Mouse (Mus musculus): ENCODE data around the gene Cdk5r2.
"Not testable (repeated sequence)": the region's sequence is repeated elsewhere in the genome, so short reads cannot be mapped to it uniquely, and the experiment has no call there.

Gene Cdk5r2

DNA sequence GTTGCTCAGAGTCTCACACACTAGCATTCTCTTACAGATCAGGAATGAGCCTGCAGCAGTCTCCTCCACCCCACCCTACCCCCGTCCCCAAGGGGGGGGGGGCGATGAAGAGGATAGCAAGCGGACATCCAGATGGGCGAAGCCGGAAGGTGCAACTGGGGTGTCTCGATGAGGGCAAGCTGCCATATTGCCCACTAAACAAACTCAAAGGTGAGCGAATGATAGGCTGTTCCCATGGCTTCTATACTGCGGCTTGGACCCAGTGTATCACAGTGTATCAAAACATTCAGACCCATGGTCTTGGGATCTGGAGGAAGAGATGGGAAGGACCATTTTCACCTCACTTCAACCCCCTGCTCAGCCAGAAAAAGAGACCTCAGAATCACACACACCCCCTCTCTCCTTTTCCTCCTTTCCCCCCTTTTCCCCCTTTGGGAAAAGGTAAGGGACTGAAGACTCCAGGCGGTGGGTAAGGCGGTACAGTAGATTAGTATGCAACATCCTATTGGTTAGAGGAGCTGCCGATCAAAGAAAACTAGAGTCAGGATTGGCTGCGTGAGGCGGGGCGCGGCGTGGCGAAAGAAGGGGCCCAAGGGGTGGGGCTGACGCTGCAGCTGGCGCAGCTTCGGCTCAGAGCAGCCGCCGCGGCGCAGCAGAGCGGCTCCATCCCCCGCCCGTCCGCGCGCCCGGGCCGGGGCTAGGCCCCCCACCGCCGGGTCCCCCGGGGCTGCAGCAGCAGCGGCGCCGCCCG lies at the start of gene Cdk5r2:
Gene Cdk5r2, plus strand, starts transcription at position 629 of the 751 bp plus-strand sequence.
- DNase-seq (ENCODE audit: extremely low read depth, insufficient read length, low spot score), result no peak

DNA sequence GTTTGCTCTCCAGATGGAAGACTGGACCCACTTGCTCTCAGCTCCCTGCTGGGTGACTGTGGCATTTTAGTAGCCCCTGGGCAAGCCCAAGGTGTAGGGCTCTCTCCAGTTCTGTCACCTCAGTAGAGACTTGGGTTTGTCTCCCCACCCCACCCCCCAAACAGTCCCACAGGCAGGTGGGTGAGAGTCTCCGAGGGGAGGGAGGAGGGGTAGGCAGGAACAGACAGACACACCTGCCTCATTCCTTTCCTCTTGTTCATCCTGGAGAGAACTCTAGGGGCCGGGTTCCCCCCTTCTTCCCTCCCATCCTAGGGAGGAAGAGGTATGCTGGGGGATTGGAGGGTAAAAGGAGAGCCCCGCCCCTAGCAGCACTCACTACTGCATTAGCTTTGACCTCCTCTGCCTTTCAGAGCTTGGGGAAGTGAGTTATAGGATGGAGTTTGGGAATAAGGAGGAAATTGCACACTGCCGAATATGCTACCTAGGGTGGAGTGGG lies 49.3 kb upstream of the Cdk5r2 start:
- DNase-seq (ENCODE audit: extremely low read depth, insufficient read length, low spot score), result no peak

DNA sequence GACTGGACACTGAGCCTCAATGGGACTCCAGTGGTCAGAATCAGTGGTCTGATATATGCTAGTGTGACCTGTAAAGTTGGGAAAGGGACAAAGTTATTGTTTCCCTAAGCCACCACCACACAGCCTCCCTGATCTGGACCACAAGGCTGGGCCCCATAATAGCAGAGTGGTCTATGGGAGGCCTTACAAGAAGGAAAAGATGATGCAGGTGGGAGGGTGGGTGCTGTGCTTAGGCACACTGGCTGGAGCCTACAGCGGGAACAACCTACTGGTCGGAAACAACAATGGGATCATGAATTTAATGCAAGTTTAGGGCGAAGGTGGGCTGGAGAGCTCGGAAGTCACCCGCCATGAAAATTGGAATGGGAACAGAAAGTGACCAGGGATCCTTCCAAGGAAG lies 48.9 kb upstream of the Cdk5r2 start:
- no peak for DNase-seq (ENCODE audit: extremely low read depth, insufficient read length, low spot score)

DNA sequence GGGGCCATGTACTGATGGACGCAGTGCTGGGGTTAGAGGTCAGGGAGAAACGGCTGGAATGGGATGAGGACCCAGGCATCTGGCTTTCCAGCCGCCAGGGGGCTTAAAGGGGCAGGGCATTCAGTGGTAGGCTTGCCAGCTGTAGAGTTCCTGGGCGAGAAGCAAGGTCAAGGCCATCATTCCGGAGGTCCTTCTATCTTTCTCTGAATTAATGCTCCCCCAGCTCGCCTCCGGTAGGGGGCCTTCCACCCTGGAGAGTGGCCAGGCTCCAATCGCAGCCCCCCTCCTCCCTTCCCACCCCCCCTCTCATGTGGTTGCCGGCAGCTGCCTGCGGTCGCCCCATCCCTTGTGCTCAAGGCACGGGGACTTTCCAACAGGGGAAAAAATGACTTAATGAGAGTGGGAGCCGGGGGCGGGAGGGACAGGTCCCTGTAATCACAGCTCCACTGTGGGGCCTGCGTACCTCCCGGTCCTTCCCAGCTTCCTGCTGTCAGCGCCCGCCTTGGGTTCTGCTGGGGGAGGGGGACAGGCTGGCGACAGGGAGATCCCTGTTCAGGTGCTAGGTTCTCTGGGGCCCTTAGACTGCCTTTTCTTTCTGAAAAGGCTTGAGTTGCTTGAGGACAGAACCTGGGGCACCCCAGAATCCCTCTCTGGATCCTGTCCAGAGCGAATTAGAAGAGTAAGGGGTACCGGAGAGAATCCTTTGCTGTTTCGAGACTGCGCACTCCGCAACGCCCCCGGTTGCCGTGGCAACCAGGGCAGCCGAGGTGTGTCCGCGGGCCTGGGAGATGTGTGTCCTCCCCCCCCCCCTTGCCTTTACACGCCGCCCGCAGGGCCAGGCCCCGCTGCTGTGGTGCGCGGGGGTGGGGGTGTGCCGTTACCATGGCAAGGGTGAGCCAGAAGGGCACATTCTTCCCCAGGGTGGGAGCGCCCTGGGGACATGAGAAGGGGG lies 48.1 kb upstream of the Cdk5r2 start:
- no peak for DNase-seq (ENCODE audit: extremely low read depth, insufficient read length, low spot score)

DNA sequence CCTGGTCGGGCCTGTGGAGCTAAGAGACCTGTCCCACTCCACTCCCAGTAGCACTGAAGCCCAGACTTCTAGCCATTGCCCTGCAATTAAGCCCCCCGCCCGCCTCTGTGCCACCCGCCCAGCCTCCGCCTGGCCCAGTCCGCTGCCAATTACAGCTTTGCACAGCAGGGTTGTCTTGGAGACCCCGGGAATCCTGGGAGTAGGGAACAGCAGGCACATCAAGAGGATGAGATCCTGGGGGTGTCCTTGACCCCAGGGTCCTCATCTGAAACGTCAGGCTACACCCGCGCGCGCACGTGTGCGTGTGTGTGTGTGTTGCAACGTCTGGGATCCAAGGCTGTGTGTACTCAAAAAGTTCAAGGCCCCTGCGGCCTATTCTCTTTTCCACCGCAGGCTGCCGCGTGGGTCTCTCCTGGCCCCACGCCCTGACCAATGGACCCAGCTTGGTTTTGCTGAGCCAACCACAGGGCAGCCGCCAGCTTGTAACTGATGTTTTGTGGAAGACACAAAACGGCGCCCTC lies 47.1 kb upstream of the Cdk5r2 start:
- no peak for DNase-seq (ENCODE audit: extremely low read depth, insufficient read length, low spot score)

DNA sequence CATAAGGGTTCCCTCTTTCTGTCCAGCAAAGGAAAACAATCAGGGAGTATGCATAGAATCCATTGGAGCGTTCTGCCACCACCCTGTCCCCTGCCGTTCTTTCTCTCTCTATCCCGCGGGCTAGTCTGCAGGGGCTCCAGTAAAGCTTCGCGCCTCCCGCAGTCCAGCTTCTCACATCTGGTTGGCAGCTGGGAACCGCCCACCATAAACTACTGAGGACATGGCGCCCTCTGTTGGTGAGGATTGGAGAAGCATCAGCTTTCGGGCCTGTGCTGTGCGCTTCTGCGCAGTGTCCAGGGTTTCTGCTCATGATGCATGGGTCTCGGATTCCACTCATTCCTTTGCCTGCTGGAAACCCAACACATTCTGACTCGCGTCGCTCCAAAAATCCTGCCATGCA lies 46.7 kb upstream of the Cdk5r2 start:
- DNase-seq (ENCODE audit: extremely low read depth, insufficient read length, low spot score), result peak; percentile 42

DNA sequence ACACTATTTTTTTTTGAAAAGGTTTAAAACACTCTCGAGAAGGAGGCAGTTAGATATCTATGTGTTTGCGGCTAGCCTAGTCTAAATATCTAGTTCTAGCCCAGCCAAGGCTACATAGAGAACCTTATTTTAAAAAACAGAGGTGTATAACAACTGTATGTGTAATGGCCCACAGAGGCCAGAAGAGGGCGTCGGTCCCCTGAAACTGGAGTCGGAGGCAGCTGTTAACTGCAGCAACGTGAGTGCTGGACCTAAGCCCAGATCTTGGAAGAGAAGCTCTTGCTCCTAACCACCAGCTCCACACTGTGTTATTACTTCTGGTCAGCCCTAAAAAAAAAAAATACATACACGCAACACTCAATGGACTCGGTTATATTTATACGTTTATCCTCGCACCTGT lies 45.7 kb upstream of the Cdk5r2 start:
- DNase-seq (ENCODE audit: extremely low read depth, insufficient read length, low spot score), result no peak

DNA sequence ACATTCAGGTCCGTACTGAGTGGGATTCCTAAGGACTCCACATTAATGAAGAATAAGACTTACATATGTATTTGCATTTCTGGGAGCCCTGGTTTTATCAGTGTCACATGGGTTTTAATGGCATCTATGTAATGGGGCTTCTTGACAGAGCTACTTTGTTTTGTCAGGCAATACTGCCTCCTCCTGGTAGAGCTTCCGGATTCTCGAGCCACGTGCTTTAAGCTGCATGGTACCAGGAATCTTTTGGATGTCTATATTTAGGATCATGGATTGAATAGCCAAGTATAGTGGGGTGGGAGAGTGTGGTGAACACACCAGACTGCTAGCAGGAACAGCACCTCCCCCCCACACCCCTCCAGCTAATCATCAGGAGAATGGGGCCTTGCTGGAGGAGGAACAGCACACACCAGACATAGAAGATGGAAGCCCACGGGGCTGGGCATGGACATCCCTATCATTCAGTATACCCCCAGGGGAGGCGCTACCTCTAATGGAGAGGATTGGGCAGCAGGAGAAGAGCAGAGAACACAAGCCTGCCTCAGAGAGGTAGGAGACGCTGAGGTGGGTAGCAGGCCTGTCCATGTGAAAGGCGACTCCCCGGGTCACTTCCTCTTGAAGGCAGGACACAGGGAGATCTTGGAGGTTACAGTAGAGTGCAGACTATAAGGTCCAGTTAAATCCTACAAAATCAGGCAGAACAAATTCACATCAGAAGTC lies 39.6 kb upstream of the Cdk5r2 start:
- DNase-seq (ENCODE audit: extremely low read depth, insufficient read length, low spot score), result no peak

DNA sequence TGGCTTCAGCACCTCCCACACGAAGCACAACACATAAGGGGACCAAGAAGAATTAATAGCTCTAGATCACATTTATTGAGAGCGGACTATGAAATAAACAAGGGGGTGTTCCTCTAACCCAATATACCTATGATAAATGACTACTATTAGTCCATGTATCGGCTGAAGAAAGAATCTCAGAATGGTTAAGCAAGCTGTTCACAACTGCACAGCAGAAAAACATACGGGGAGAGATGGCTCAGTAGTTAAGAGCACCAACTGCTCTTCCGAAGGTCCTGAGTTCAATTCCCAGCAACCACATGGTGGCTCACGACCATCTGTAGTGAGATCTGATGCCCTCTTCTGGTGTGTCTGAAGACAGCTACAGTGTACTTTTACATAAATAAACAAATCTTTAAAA lies 38.8 kb upstream of the Cdk5r2 start:
- DNase-seq (ENCODE audit: extremely low read depth, insufficient read length, low spot score), result not testable (repeated sequence)

DNA sequence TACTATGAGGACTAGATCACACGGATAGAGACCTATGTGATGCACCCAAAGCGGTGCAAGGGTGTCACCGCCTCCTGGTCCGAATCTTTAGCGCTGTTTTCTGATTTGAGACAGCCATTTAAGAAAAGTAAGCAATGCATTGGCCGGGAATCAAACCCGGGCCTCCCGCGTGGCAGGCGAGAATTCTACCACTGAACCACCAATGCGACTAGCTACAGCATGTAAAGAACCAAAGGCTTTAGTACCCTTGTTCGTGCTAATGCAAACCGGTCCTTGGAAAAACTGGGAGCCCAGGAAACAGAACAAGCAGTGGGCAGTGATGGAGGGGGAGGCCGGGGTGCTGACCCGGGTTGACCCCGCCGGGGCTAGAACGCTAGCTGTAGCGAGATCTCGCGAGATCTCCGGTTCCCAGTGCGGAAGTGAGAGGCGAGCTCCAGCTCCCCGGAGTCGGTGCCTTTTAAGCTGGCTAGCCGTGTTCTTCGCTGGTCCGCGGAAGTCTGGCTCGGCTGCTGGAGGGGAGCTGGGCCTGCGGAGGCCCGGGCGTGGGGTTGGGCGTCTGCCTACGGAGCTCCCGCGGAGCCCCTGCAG lies 38.0 kb upstream of the Cdk5r2 start:
- peak; percentile 20 for DNase-seq (ENCODE audit: extremely low read depth, insufficient read length, low spot score)

DNA sequence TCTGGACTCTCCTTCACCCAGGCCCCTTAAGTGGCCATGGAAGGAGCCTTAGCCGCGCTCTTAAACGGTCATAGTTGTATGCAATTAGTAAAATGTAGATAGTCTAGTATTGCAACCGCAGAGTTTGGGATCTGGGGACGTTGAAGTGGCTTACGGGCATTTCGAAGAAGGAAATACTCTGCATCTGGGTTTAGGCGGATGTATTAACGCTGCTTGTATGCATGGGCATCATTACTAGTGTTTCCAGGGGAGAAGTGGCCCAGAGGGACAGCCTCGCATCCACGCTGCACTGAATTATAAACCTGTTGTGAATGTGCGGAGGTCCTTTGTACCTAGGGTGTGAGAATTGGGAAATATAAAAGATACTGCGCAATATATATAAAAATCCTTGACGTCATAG lies 37.5 kb upstream of the Cdk5r2 start:
- no peak for DNase-seq (ENCODE audit: extremely low read depth, insufficient read length, low spot score)

DNA sequence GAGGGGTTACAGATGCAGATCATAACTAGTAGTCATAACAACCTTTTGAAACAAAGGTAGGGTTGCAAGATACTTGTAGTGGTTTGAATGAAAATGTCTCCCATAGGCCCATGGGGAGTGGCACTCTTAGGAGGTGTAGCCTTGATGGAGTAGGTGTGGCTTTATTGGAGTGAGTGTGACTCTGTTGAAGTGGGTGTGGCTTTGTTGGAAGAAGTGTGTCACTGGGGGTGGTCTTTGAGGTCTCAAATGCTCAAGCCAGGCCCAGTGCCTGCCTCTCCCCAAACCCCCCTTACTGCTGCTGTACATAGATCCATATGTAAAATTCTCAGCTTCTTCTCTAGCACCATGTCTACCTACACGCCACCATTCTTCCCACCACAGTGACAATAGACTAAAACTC lies 36.2 kb upstream of the Cdk5r2 start:
- no peak for DNase-seq (ENCODE audit: extremely low read depth, insufficient read length, low spot score)

DNA sequence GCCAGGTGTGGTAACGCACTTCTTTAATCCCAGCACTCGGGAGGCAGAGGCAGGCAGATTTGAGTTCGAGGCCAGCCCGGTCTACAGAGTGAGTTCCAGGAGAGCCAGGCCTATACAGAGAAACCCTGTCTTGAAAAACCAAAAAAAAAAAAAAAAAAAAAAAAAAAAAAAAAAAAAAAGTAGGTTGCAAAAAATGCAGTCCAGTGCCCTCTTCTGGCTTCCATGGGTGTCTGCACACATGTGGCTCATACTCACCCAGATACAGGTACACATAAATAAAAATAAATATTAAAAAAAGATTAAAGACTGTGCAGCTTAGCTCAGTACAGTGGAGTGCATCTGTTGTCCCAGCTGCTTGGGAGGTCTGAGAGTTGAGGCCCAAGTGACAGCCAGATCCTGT lies 31.1 kb upstream of the Cdk5r2 start:
- not testable (repeated sequence) for DNase-seq (ENCODE audit: extremely low read depth, insufficient read length, low spot score)

DNA sequence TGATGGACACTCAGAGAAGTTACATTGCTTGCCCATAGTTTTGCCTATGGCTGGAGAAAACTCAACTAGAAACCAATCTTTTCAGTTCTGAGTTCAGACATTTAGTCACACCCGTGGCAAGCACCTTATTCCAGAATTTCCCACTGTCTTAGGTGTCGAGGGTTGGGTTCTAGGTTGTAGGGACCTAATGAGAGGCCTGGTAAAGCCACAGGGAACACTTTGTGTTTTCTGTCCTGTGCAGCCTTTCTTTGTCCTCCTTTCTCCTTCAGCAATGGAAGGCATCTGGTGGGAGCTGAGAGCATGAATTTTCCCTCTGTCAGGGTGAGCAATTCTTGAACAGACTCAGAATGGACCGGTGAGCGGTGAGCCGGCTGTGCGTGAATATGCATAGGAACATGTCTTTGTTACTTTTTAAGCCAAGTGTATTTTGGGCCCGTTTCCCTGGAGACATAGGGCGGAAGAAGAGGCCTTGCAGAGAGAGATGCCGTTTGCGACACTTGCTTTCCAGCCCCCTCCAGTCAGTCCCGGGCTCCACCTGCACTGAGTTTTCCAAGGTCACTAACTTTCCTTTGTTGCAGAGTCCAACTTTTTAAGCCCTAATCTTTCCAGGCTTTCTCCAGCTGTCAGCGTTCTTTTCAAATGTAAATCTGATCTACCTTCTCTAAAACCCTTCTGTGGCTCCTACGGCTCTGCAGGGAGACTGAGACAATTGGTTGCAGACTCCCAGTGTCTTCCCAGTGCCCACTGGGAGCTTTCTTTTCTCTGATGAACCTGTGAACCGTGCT lies 30.0 kb upstream of the Cdk5r2 start:
- no peak for DNase-seq (ENCODE audit: extremely low read depth, insufficient read length, low spot score)

DNA sequence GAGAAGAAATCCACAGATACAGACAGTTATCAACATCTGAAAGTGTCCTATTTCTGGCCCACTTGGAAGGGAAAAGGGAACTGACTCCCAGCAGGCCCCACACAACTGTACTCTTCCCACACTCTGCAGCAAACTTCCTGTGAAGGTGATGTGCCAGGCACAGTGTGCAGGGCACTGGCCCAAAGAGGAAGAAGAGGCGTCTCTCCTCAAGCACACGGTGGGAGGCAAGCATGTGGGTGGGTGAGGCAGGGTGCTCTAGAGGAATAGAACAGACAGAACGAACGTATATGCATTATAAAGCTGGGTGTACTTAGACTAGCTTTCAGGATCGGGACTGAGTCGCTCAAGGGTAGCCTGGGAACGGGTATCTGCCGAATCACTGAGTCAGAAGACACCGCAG lies 24.7 kb upstream of the Cdk5r2 start:
- no peak for DNase-seq (ENCODE audit: extremely low read depth, insufficient read length, low spot score)

DNA sequence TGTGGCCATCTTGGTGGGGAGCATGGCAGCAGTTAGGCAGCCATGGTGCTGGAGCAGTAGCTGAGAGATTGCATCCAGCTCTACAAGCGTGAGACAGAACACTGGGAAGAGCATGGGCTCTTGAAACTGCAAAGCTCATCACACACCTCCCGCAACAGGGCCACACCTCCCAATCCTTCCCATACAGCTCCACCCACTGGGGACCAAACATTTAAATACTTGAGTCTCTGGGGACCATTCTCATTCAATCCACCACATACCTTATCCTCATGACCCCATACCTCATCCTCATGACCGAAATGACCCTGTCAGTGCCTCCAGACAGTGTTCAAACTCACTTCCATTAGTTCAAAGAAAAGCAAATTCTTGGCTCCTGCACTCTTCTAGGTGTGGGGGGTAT lies 21.5 kb upstream of the Cdk5r2 start:
- no peak for DNase-seq (ENCODE audit: extremely low read depth, insufficient read length, low spot score)

DNA sequence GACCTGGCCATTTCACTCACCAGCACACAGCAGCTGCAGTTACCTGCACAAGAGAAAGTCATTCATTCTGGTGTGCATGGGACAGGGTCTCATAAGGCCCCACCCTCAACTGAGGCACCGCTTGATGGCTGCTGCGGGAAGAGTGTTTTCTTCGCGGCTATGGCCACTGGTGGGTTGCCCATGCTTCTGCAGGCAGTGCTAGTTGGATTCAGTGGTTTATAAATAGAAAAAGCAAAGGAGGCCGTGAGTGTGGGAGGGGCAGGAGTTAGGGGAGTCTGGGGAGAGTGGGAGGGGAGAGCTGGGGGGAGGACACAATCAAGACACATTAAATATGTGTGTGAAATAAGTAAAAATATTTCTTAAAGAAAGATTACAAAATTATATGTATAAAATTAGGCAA lies 11.6 kb upstream of the Cdk5r2 start:
- DNase-seq (ENCODE audit: extremely low read depth, insufficient read length, low spot score), result no peak

DNA sequence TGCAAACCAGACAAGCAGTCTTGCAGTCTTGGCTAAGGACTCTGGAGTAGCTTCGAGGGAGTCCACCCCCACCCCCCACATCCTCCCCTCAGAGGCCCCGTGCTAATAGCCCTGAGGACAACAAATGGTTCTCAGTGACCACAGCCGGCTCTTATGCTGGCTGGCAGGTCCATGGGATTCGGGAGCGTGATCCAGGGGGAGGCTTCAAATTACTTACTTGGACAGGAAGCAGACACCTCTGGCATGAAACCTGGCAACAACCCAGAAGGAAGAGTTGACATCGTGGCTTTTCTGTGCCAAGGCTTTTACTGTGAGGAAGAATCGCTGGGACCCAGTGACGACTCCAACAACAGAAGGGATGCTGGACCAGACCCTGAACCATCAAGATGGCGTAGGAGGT lies 8.4 kb upstream of the Cdk5r2 start:
- no peak for DNase-seq (ENCODE audit: extremely low read depth, insufficient read length, low spot score)

DNA sequence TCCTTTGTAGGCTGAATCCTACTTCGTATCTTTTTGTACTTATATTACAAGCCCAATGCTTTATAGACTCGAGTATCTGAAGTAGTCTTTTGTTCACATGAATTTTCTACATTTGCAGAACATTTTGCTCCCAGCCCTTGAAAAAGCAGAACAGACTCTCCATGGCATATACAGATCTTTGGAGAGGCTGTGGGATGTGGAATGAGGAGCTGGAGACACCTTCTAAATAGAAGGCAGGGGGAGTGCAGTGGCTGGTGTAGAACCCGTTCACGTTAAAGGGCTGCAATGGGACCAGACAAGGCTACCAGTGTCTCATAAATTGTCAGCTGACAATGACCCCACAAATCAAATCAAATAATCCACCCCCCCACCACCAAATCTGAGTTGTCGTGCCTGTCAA lies 5.8 kb upstream of the Cdk5r2 start:
- no peak for DNase-seq (ENCODE audit: extremely low read depth, insufficient read length, low spot score)

DNA sequence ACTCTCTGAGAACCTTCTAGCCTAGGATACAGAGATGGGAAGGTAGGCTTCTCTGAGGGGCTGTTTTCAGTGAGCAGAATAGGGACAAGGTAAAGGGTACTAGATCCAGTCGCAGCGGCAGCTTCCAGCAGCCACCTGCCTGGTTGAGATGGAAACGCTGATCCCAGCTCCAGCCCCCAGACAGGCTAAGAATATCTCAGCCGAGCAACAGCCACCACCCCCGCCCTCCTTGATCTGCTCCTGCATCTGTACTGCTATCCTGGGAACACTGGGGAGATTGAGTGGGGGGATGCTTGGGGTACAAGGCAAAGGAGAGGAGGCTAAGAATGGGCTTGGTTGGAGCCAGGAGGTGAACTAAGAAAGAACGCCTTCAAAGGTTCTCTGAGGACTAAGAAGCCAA lies 4.5 kb upstream of the Cdk5r2 start:
- no peak for DNase-seq (ENCODE audit: extremely low read depth, insufficient read length, low spot score)
